Mouse (Mus musculus): ENCODE data around the gene Cpa5.

DNA sequence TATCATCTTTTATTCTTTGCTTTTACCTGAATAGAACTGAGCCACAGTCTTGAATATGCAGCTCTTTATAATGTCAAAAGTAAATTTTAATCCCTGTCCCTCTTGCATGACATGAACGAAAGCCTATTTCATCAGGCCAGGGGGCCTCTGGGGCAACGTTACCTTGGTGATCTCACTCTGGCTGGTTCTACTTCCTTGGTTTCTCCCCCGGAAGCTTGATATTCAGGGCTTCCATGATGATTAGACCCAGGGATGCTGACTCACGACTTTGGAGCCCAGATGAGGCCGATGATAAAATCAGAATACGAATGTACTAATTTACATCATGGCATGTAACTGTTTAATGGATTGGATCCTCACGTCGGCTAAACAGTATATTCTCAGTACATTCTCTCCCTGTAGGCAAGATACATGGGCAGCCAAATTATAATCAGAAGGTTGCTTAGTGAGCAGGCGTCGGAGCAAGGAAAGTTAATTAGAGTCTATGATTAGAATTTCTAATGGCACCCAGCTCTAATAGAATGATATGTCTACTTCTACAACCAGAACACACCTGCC is 18.3 kb upstream of the Cpa5 start:
- TF ChIP-seq RCOR1 (IDR thresholded peaks at IDR 0.05; ENCODE audit: low read depth, low read length) (no peak), POLR2AphosphoS2 (IDR thresholded peaks at IDR 0.05; ENCODE audit: low read length) (no peak)
